Mouse (Mus musculus): ENCODE measurements around the gene Pitx3. TPM values are rescaled to one million over a fixed set of nuclear protein-coding genes. Genes with fewer than 3 reads are reported as not detected.

Gene Pitx3
- polyA plus RNA-seq (2015; fragmentation: Nextera tagmentation; extraction: Ambion mirVana) = 0.26 TPM in 1 of 2 replicates, not detected in the other

DNA sequence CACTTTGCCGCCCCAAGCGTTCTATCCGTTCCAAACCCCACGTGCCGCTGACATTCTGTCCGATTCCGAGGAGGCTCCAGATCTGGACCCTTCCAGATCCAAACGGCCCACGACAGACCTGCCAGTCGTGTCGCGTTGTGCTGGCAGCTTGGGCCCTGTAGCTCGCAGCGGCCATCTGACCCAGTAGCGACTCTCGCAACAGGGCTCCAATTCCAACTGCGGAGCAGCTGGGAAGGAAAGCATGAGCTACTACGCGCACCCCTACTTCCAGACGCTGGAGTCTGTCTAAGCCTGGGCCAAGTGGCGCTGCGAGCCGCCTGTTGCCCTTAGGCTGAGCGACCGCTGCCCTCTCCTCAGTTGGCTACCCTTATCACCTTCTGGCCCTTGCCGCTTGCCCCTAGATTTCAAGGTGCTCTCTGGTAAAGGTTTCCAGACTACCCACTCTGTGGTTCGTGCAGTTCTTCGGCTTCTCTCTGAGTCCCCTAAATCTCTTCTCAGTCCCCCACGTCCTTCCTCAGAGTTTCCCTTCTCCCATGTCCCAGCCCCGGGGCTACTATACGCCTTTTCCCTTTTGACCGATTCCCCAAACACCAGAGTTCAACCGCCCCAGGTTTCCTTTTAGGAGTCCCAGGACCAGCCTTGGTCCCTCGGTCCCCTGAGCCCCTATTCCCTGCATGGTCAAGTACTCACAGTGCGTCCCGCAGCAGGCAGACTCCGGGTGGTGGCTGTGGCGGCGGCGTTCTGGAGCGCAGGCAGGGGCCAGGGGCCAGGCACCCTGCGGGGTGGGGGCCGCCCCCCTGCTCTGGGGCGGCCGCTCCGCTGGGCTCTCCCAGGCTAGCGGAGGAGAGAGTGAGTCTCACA, at the start of gene Pitx3:
Gene Pitx3 (minus strand): TSS at position 816 of the 861 bp plus-strand sequence.
- Histone ChIP-seq H3K4me2 (replicated peaks; ENCODE audit: low read depth, low read length) (peak within 1 kb of the TSS; percentile 91), H3K4me3 (ENCODE audit: low read length) (peak within 1 kb of the TSS; percentile 62), H3K27me3 (ENCODE audit: insufficient read depth, low read length) (peaks cover 76% of the 10 kb centered on the region), H3K36me3 (ENCODE audit: insufficient read depth, low read length) (no peaks in the 10 kb centered on the region), H3K9ac (replicated peaks; ENCODE audit: low read length) (peak within 1 kb of the TSS; percentile 29; the same call in 1 of the 2 replicates), H3K4me1 (ENCODE audit: insufficient read depth, low read length) (peaks cover 17% of the 10 kb centered on the region), H3K27ac (ENCODE audit: low read length) (no peak within 1 kb of the TSS), H3K9me3 (ENCODE audit: low read length) (no peaks in the 10 kb centered on the region)
- ATAC-seq (ENCODE audit: low FRiP score, low TSS enrichment) = no peak
- under 1% methylated on average over 47 of the region's 47 CpGs for WGBS

DNA sequence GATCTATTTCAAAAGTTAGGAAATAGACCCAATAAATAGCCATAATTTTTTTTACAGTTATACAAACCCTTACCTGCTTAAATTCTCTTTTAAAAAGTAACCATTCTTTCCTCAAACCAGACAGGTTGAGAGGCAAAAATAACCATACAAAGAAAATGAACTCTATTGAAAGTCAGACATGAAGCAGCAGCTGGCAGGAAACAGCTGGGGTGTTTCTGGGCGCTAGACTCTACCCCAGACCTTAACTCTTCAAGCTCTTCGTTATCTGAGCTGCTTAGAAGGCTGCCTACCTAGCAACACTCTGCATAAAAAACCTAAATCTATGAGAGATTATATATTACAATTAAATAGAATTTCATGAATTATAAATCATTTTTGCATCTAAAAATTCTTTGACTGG, 39.1 kb upstream of the Pitx3 start:
- Histone ChIP-seq H3K36me3 (ENCODE audit: insufficient read depth, low read length) (peaks cover 4% of the 10 kb centered on the region; the same call in 1 of the 2 replicates), H3K4me1 (ENCODE audit: insufficient read depth, low read length) (no peaks in the 10 kb centered on the region; the same call in 1 of the 2 replicates), H3K4me2 (replicated peaks; ENCODE audit: low read depth, low read length) (no peak overlapping the region), H3K4me3 (ENCODE audit: low read length) (no peak overlapping the region), H3K27ac (ENCODE audit: low read length) (no peak overlapping the region), H3K9ac (replicated peaks; ENCODE audit: low read length) (no peak overlapping the region), H3K27me3 (ENCODE audit: insufficient read depth, low read length) (no peaks in the 10 kb centered on the region), H3K9me3 (ENCODE audit: low read length) (no peaks in the 10 kb centered on the region)
- ATAC-seq (ENCODE audit: low FRiP score, low TSS enrichment) = no peak
- 59% methylated on average over 2 of the region's 2 CpGs for WGBS

GRCm38 (mm10) chr19:46186611-46187010, 38.5 kb upstream of the Pitx3 start:
- Histone ChIP-seq H3K4me2 (replicated peaks; ENCODE audit: low read depth, low read length) (no peak overlapping the region), H3K36me3 (ENCODE audit: insufficient read depth, low read length) (peaks cover 5% of the 10 kb centered on the region; the same call in 1 of the 2 replicates), H3K9ac (replicated peaks; ENCODE audit: low read length) (no peak overlapping the region), H3K4me1 (ENCODE audit: insufficient read depth, low read length) (no peaks in the 10 kb centered on the region; the same call in 1 of the 2 replicates), H3K27me3 (ENCODE audit: insufficient read depth, low read length) (no peaks in the 10 kb centered on the region), H3K27ac (ENCODE audit: low read length) (no peak overlapping the region), H3K4me3 (ENCODE audit: low read length) (no peak overlapping the region), H3K9me3 (ENCODE audit: low read length) (no peaks in the 10 kb centered on the region)
- 25% methylated on average over 3 of the region's 3 CpGs for WGBS
- no peak for ATAC-seq (ENCODE audit: low FRiP score, low TSS enrichment)

DNA sequence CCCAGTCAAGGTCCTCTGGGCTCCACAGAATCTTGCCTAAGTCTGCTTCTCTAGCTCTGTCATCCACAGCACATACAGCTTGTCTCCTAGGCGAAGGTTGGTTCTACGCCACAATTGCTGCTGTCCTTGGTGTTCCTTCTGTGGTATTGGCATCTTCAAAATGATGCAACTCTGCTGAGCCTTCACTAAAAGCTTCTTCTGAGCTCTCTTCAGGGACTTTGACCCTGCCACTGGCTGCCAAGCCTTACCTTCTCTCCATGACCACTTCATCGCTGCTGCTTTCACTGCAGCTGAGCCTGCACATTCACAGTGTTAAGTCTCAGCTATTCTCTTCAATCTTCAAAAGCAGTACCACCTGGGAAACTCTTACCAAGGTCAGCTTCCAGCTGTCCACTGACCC, 34.1 kb upstream of the Pitx3 start:
- Histone ChIP-seq H3K27me3 (ENCODE audit: insufficient read depth, low read length) (no peaks in the 10 kb centered on the region), H3K4me3 (ENCODE audit: low read length) (no peak overlapping the region), H3K9ac (replicated peaks; ENCODE audit: low read length) (no peak overlapping the region), H3K4me1 (ENCODE audit: insufficient read depth, low read length) (no peaks in the 10 kb centered on the region; the same call in 1 of the 2 replicates), H3K36me3 (ENCODE audit: insufficient read depth, low read length) (peaks cover 5% of the 10 kb centered on the region; the same call in 1 of the 2 replicates), H3K27ac (ENCODE audit: low read length) (no peak overlapping the region), H3K9me3 (ENCODE audit: low read length) (no peaks in the 10 kb centered on the region), H3K4me2 (replicated peaks; ENCODE audit: low read depth, low read length) (no peak overlapping the region)
- ATAC-seq (ENCODE audit: low FRiP score, low TSS enrichment) = no peak
- WGBS = 95% methylated on average over 3 of the region's 3 CpGs

DNA sequence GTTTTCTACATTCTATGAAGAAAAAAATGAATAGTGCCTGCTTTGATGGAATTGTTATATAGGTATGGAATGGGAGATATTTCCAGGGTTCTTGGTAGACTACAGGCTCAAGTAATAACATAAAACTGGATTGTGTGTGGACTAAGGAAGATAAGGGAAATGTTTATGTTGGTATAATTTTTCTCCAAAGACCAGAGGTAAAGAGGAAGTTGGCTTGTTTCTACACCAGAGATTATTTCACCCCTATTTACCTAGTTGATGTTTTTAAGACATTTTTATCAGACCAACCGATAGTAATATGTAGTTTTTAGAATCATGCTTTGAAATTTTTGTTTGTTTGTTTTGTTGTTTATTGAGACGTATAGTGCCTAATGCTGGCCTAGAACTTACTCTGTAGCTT, 32.1 kb upstream of the Pitx3 start:
- WGBS = 91% methylated on average over 2 of the region's 2 CpGs
- no peak overlapping the region for H3K4me2 ChIP-seq (replicated peaks; ENCODE audit: low read depth, low read length)
- no peak for ATAC-seq (ENCODE audit: low FRiP score, low TSS enrichment)

GRCm38 (mm10) chr19:46177046-46177445, 28.9 kb upstream of the Pitx3 start:
- no peaks in the 10 kb centered on the region for H3K27me3 ChIP-seq (ENCODE audit: insufficient read depth, low read length)
- 48% methylated on average over 5 of the region's 5 CpGs for WGBS

More for the DNA sequence above, 32.1 kb upstream of the Pitx3 start:
- Histone ChIP-seq H3K4me1 (ENCODE audit: insufficient read depth, low read length) (no peaks in the 10 kb centered on the region), H3K9ac (replicated peaks; ENCODE audit: low read length) (no peak overlapping the region), H3K36me3 (ENCODE audit: insufficient read depth, low read length) (peaks cover 5% of the 10 kb centered on the region; the same call in 1 of the 2 replicates), H3K27ac (ENCODE audit: low read length) (no peak overlapping the region), H3K27me3 (ENCODE audit: insufficient read depth, low read length) (no peaks in the 10 kb centered on the region), H3K4me3 (ENCODE audit: low read length) (no peak overlapping the region), H3K9me3 (ENCODE audit: low read length) (no peaks in the 10 kb centered on the region)

DNA sequence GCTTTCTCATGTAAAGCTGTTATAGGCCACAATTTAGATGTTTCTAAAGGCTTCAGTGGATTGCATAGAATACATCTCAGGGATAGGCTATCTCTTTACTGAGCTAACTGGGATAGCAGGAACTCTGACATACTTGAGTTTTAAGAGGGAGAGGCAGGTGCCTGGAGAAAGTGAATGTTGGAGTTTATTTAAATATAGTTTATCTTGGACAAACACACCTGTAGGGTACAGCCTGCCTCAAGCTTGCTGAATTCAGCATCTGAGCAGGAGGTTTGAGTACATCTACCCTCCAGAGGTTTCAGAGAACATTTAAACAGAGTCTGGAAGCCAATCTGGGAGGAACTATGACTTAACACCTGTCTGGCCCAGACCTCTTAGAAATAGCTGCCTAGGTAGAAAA, 27.0 kb upstream of the Pitx3 start:
- Histone ChIP-seq H3K4me1 (ENCODE audit: insufficient read depth, low read length) (no peaks in the 10 kb centered on the region), H3K9me3 (ENCODE audit: low read length) (no peaks in the 10 kb centered on the region), H3K36me3 (ENCODE audit: insufficient read depth, low read length) (peaks cover 9% of the 10 kb centered on the region; the same call in 1 of the 2 replicates), H3K4me2 (replicated peaks; ENCODE audit: low read depth, low read length) (no peak overlapping the region), H3K27ac (ENCODE audit: low read length) (no peak overlapping the region), H3K27me3 (ENCODE audit: insufficient read depth, low read length) (no peaks in the 10 kb centered on the region), H3K4me3 (ENCODE audit: low read length) (no peak overlapping the region), H3K9ac (replicated peaks; ENCODE audit: low read length) (no peak overlapping the region)
- no peak for ATAC-seq (ENCODE audit: low FRiP score, low TSS enrichment)

More at GRCm38 (mm10) chr19:46177046-46177445, 28.9 kb upstream of the Pitx3 start:
- no peaks in the 10 kb centered on the region for H3K4me1 ChIP-seq (ENCODE audit: insufficient read depth, low read length)
- H3K4me3 ChIP-seq (ENCODE audit: low read length) = no peak overlapping the region
- H3K9ac ChIP-seq (replicated peaks; ENCODE audit: low read length) = no peak overlapping the region
- H3K9me3 ChIP-seq (ENCODE audit: low read length) = no peaks in the 10 kb centered on the region
- no peak overlapping the region for H3K4me2 ChIP-seq (replicated peaks; ENCODE audit: low read depth, low read length)
- no peak for ATAC-seq (ENCODE audit: low FRiP score, low TSS enrichment)
- H3K36me3 ChIP-seq (ENCODE audit: insufficient read depth, low read length) = 0 out of 2 replicates have a peak, but pooled peaks cover under 1% of the 10 kb centered on the region
- H3K27ac ChIP-seq (ENCODE audit: low read length) = no peak overlapping the region

DNA sequence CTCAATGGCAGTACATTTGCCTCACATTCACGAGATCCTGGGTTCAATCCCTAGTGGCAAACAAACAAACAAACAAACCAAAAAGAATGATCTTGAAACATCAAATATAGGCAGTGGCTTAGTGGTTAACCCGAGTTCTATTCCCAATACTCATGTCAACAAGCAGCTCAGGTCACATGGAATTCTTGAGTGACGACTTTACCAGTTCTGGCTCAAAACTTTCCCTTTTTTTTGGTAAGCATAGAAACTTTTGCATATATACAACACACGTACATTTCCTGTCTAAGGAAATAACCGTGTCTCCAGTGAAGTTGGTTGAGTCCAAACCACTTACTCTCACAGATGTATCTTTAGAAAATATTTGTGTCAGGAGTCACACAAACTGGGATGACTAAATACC, 24.4 kb upstream of the Pitx3 start:
- no peak for ATAC-seq (ENCODE audit: low FRiP score, low TSS enrichment)
- 76% methylated on average over 5 of the region's 5 CpGs for WGBS
- Histone ChIP-seq H3K27ac (ENCODE audit: low read length) (no peak overlapping the region), H3K27me3 (ENCODE audit: insufficient read depth, low read length) (no peaks in the 10 kb centered on the region), H3K9me3 (ENCODE audit: low read length) (no peaks in the 10 kb centered on the region), H3K4me1 (ENCODE audit: insufficient read depth, low read length) (no peaks in the 10 kb centered on the region), H3K36me3 (ENCODE audit: insufficient read depth, low read length) (peaks cover 9% of the 10 kb centered on the region; the same call in 1 of the 2 replicates), H3K9ac (replicated peaks; ENCODE audit: low read length) (no peak overlapping the region), H3K4me3 (ENCODE audit: low read length) (no peak overlapping the region), H3K4me2 (replicated peaks; ENCODE audit: low read depth, low read length) (no peak overlapping the region)

DNA sequence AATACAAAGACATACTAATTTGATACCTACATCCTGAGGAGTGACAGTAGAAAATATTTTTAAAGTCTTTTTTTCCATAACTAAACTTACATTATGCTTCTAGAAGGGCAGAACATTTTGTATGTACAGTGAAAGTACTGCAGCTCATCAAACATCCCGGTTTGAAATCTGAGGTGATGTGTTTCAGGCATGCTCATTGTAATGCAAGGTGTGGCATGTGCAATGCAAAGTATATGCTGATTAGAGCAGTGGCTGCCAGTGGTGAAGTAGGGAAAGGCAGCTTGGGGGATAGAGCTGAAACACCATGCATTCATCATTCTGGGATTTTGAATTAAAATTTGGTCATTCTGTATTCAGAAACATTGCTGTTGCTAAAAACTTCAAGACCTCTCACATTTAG, 21.8 kb upstream of the Pitx3 start:
- H3K9me3 ChIP-seq (ENCODE audit: low read length) = no peaks in the 10 kb centered on the region
- no peak overlapping the region for H3K4me2 ChIP-seq (replicated peaks; ENCODE audit: low read depth, low read length)
- 61% methylated on average over 1 of the region's 1 CpGs for WGBS
- ATAC-seq (ENCODE audit: low FRiP score, low TSS enrichment) = no peak
- H3K36me3 ChIP-seq (ENCODE audit: insufficient read depth, low read length) = peaks cover 22% of the 10 kb centered on the region
- no peak overlapping the region for H3K27ac ChIP-seq (ENCODE audit: low read length)
- H3K4me1 ChIP-seq (ENCODE audit: insufficient read depth, low read length) = no peaks in the 10 kb centered on the region
- no peaks in the 10 kb centered on the region for H3K27me3 ChIP-seq (ENCODE audit: insufficient read depth, low read length)
- H3K4me3 ChIP-seq (ENCODE audit: low read length) = no peak overlapping the region
- no peak overlapping the region for H3K9ac ChIP-seq (replicated peaks; ENCODE audit: low read length)

GRCm38 (mm10) chr19:46169396-46169795, 21.3 kb upstream of the Pitx3 start:
- Histone ChIP-seq H3K27ac (ENCODE audit: low read length) (no peak overlapping the region), H3K36me3 (ENCODE audit: insufficient read depth, low read length) (peaks cover 26% of the 10 kb centered on the region), H3K4me2 (replicated peaks; ENCODE audit: low read depth, low read length) (no peak overlapping the region), H3K9me3 (ENCODE audit: low read length) (no peaks in the 10 kb centered on the region), H3K4me1 (ENCODE audit: insufficient read depth, low read length) (no peaks in the 10 kb centered on the region), H3K9ac (replicated peaks; ENCODE audit: low read length) (no peak overlapping the region), H3K27me3 (ENCODE audit: insufficient read depth, low read length) (no peaks in the 10 kb centered on the region), H3K4me3 (ENCODE audit: low read length) (no peak overlapping the region)
- ATAC-seq (ENCODE audit: low FRiP score, low TSS enrichment) = no peak
- 90% methylated on average over 3 of the region's 3 CpGs for WGBS

Measured in kidney, embryonic 16.5 days (tissue).